Mouse (Mus musculus): Measurements from ENCODE around the gene Cryzl1. TPM values are rescaled to one million over a fixed set of nuclear protein-coding genes. Genes with fewer than 3 reads are reported as not detected.

The Cryzl1 gene
- polyA plus RNA-seq, 1 experiment, result not detected

- 0 out of 2 replicates have a peak, but pooled peaks cover 4% of the 10 kb centered on the region for H3K4me1 ChIP-seq (ENCODE audit: control insufficient read depth, insufficient read depth, low read length)
- H3K4me3 ChIP-seq (ENCODE audit: insufficient read depth, low read depth, low read length), result peak overlapping the region; percentile 91
- no peak for TF ChIP-seq CTCF (IDR thresholded peaks at IDR 0.05; ENCODE audit: insufficient read depth, low read depth, low read length)
- no peak for TF ChIP-seq POLR2A (IDR thresholded peaks at IDR 0.05; ENCODE audit: insufficient read depth, low read depth, low read length)
- no peak overlapping the region; the same call in 1 of the 2 replicates for H3K27ac ChIP-seq (ENCODE audit: insufficient read depth, low read depth, low read length)
- WGBS, result 2% methylated on average over 51 of the region's 51 CpGs
Measured at GRCm38 (mm10) chr16:91688023-91688618, 40.7 kb downstream of the Cryzl1 start.

DNA sequence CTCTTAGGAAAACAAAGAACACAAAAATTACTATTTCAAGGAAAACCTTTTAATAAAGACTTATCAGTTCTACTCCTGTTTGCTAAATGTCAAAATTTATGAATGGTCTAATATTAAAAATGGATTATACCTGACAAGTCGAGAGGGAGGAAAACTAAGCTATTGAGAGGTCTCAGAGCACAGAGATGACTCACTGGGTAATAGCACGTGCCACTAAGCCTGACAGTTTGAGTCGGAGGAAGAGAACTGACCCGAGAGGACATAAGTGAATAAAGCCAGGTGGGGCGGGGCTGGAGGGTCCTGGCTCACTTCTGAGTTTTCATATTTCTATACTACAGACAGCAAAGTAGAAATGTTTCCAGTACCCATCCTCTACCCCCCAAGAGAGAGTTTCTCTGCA lies 42.4 kb downstream of the Cryzl1 start:
- no peak overlapping the region for H3K4me3 ChIP-seq (ENCODE audit: insufficient read depth, low read depth, low read length)
- WGBS, result 84% methylated on average over 5 of the region's 5 CpGs
- H3K4me1 ChIP-seq (ENCODE audit: control insufficient read depth, insufficient read depth, low read length), result 0 out of 2 replicates have a peak, but pooled peaks cover 4% of the 10 kb centered on the region
- H3K27ac ChIP-seq (ENCODE audit: insufficient read depth, low read depth, low read length), result no peak overlapping the region
- TF ChIP-seq CTCF (IDR thresholded peaks at IDR 0.05; ENCODE audit: insufficient read depth, low read depth, low read length) (no peak), POLR2A (IDR thresholded peaks at IDR 0.05; ENCODE audit: insufficient read depth, low read depth, low read length) (no peak)

- no peak overlapping the region for H3K27ac ChIP-seq (ENCODE audit: insufficient read depth, low read depth, low read length)
- TF ChIP-seq POLR2A (IDR thresholded peaks at IDR 0.05; ENCODE audit: insufficient read depth, low read depth, low read length), result no peak
- TF ChIP-seq CTCF (IDR thresholded peaks at IDR 0.05; ENCODE audit: insufficient read depth, low read depth, low read length), result no peak
- no peak overlapping the region for H3K4me3 ChIP-seq (ENCODE audit: insufficient read depth, low read depth, low read length)
- H3K4me1 ChIP-seq (ENCODE audit: control insufficient read depth, insufficient read depth, low read length), result 0 out of 2 replicates have a peak, but pooled peaks cover 4% of the 10 kb centered on the region
- 89% methylated on average over 5 of the region's 5 CpGs for WGBS
Measured at GRCm38 (mm10) chr16:91685526-91685925, 43.2 kb downstream of the Cryzl1 start.

GRCm38 (mm10) chr16:91680656-91681055 lies 48.1 kb downstream of the Cryzl1 start:
- TF ChIP-seq POLR2A (IDR thresholded peaks at IDR 0.05; ENCODE audit: insufficient read depth, low read depth, low read length) (no peak), CTCF (IDR thresholded peaks at IDR 0.05; ENCODE audit: insufficient read depth, low read depth, low read length) (no peak)
- no peak overlapping the region for H3K27ac ChIP-seq (ENCODE audit: insufficient read depth, low read depth, low read length)
- H3K4me1 ChIP-seq (ENCODE audit: control insufficient read depth, insufficient read depth, low read length), result no peaks in the 10 kb centered on the region
- no peak overlapping the region for H3K4me3 ChIP-seq (ENCODE audit: insufficient read depth, low read depth, low read length)
- 76% methylated on average over 5 of the region's 5 CpGs for WGBS

GRCm38 (mm10) chr16:91678147-91678911 lies 50.4 kb downstream of the Cryzl1 start:
- no peak overlapping the region for H3K4me3 ChIP-seq (ENCODE audit: insufficient read depth, low read depth, low read length)
- 85% methylated on average over 5 of the region's 5 CpGs for WGBS
- no peak overlapping the region for H3K27ac ChIP-seq (ENCODE audit: insufficient read depth, low read depth, low read length)
- no peaks in the 10 kb centered on the region for H3K4me1 ChIP-seq (ENCODE audit: control insufficient read depth, insufficient read depth, low read length)
- TF ChIP-seq CTCF (IDR thresholded peaks at IDR 0.05; ENCODE audit: insufficient read depth, low read depth, low read length) (no peak), POLR2A (IDR thresholded peaks at IDR 0.05; ENCODE audit: insufficient read depth, low read depth, low read length) (no peak)

GRCm38 (mm10) chr16:91674500-91674899 lies 54.3 kb downstream of the Cryzl1 start:
- H3K4me1 ChIP-seq (ENCODE audit: control insufficient read depth, insufficient read depth, low read length), result no peaks in the 10 kb centered on the region
- no peak overlapping the region for H3K27ac ChIP-seq (ENCODE audit: insufficient read depth, low read depth, low read length)
- 72% methylated on average over 4 of the region's 4 CpGs for WGBS
- TF ChIP-seq CTCF (IDR thresholded peaks at IDR 0.05; ENCODE audit: insufficient read depth, low read depth, low read length) (no peak), POLR2A (IDR thresholded peaks at IDR 0.05; ENCODE audit: insufficient read depth, low read depth, low read length) (no peak)
- H3K4me3 ChIP-seq (ENCODE audit: insufficient read depth, low read depth, low read length), result no peak overlapping the region

GRCm38 (mm10) chr16:91663795-91664194 lies 65.0 kb downstream of the Cryzl1 start:
- no peak for TF ChIP-seq CTCF (IDR thresholded peaks at IDR 0.05; ENCODE audit: insufficient read depth, low read depth, low read length)
- TF ChIP-seq POLR2A (IDR thresholded peaks at IDR 0.05; ENCODE audit: insufficient read depth, low read depth, low read length), result no peak
- Histone ChIP-seq H3K27ac (ENCODE audit: insufficient read depth, low read depth, low read length) (no peak overlapping the region), H3K4me3 (ENCODE audit: insufficient read depth, low read depth, low read length) (no peak overlapping the region), H3K4me1 (ENCODE audit: control insufficient read depth, insufficient read depth, low read length) (peaks cover 11% of the 10 kb centered on the region)
- 95% methylated on average over 3 of the region's 3 CpGs for WGBS

DNA sequence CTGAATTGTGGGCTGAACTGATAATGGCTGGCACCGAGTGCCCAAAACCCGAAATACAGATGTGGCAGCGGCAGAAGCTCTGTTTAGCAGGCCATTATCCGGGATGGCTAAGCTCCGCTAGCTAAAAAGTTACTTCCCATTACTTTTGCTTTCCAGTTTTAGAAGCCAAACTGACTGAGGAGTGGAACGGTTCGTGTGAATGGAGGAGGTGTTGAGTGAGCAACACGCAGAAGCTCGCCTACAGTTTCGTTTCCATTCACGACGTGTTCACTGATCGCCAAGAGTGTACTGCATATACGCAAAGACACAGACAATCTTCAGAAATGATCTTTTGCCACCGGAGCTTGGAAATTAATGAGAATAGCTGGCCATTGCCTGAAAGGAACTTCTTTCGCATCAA lies 66.4 kb downstream of the Cryzl1 start:
- Histone ChIP-seq H3K4me3 (ENCODE audit: insufficient read depth, low read depth, low read length) (no peak overlapping the region), H3K4me1 (ENCODE audit: control insufficient read depth, insufficient read depth, low read length) (peaks cover 15% of the 10 kb centered on the region), H3K27ac (ENCODE audit: insufficient read depth, low read depth, low read length) (no peak overlapping the region)
- no peak for TF ChIP-seq POLR2A (IDR thresholded peaks at IDR 0.05; ENCODE audit: insufficient read depth, low read depth, low read length)
- TF ChIP-seq CTCF (IDR thresholded peaks at IDR 0.05; ENCODE audit: insufficient read depth, low read depth, low read length), result no peak
- 70% methylated on average over 16 of the region's 16 CpGs for WGBS

DNA sequence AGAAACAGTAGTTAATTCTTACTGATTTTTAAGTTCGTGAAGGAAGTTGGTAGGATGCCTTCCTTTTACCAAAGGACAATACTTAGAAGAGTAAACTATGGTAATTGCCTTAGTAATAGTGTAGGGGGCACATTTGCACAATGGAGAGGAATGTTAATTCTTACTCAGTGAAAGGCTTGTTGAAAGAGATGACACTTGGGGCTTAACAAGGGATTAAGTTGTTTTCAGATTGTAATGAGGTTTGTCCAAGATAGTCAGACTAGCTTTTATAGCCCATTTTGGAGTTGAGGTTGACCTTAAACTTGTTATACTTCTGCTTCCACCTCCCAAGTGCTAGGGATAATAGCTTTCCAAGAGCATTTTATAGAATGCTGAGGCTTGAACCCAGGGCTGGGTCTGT lies 67.4 kb downstream of the Cryzl1 start:
- Histone ChIP-seq H3K4me3 (ENCODE audit: insufficient read depth, low read depth, low read length) (no peak overlapping the region), H3K27ac (ENCODE audit: insufficient read depth, low read depth, low read length) (no peak overlapping the region), H3K4me1 (ENCODE audit: control insufficient read depth, insufficient read depth, low read length) (peaks cover 15% of the 10 kb centered on the region)
- 13% methylated on average over 1 of the region's 1 CpGs for WGBS
- TF ChIP-seq POLR2A (IDR thresholded peaks at IDR 0.05; ENCODE audit: insufficient read depth, low read depth, low read length), result no peak
- TF ChIP-seq CTCF (IDR thresholded peaks at IDR 0.05; ENCODE audit: insufficient read depth, low read depth, low read length), result no peak
